Mouse (Mus musculus): ENCODE measurements around the gene Tbc1d2. TPM values are rescaled to one million over a fixed set of nuclear protein-coding genes. Genes with fewer than 3 reads are reported as not detected.
"Not testable (repeated sequence)": the region's sequence is repeated elsewhere in the genome, so short reads cannot be mapped to it uniquely, and the experiment has no call there.

Tbc1d2 gene
- total RNA-seq, 1 experiment from 2014 or later: 1.8 TPM

GRCm38 (mm10) chr4:46593472-46593871, 56.5 kb downstream of the Tbc1d2 start:
- ATAC-seq (replicated peaks in 1 of 2; ENCODE audit: insufficient read depth in 1 of 2, low FRiP score in 2 of 2, low TSS enrichment in 1 of 2, low read depth in 1 of 2, poor library complexity in 2 of 2, severe bottlenecking in 2 of 2): no peak

GRCm38 (mm10) chr4:46591833-46592520, 58.0 kb downstream of the Tbc1d2 start:
- 0 out of 4 replicates have a peak, but pooled peaks of 1 of the 2 experiments have one; percentile 38 for ATAC-seq (replicated peaks in 1 of 2; ENCODE audit: insufficient read depth in 1 of 2, low FRiP score in 2 of 2, low TSS enrichment in 1 of 2, low read depth in 1 of 2, poor library complexity in 2 of 2, severe bottlenecking in 2 of 2)

GRCm38 (mm10) chr4:46590810-46591209, 59.2 kb downstream of the Tbc1d2 start:
- peak; percentile 6 to 70; a peak in 3 of 4 replicates for ATAC-seq (replicated peaks in 1 of 2; ENCODE audit: insufficient read depth in 1 of 2, low FRiP score in 2 of 2, low TSS enrichment in 1 of 2, low read depth in 1 of 2, poor library complexity in 2 of 2, severe bottlenecking in 2 of 2)

GRCm38 (mm10) chr4:46589946-46590684, 59.9 kb downstream of the Tbc1d2 start:
- ATAC-seq (replicated peaks in 1 of 2; ENCODE audit: insufficient read depth in 1 of 2, low FRiP score in 2 of 2, low TSS enrichment in 1 of 2, low read depth in 1 of 2, poor library complexity in 2 of 2, severe bottlenecking in 2 of 2): no peak

- no peak for ATAC-seq (replicated peaks in 1 of 2; ENCODE audit: insufficient read depth in 1 of 2, low FRiP score in 2 of 2, low TSS enrichment in 1 of 2, low read depth in 1 of 2, poor library complexity in 2 of 2, severe bottlenecking in 2 of 2)
Measured at GRCm38 (mm10) chr4:46589151-46589550, 60.9 kb downstream of the Tbc1d2 start.

DNA sequence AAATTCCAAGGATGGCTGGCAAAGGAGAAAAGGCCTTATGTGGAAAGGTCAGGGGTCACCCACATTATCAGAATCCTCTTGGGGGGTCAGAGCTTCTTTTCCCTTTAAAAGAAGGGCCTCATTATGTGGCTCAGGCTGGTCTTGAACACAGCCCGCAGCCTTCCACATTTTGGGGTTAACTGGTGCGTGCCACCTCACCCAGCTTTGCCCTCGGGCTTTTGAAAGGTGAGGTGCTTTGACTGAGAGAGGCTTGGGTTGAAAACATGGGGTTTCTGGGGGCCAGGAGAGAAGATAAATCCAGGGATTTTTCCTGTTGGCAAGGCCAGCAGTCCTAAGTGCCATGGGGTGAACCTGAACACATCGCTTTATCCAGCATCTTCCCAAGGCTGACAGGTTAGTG, 63.5 kb downstream of the Tbc1d2 start:
- no peak for ATAC-seq (replicated peaks in 1 of 2; ENCODE audit: insufficient read depth in 1 of 2, low FRiP score in 2 of 2, low TSS enrichment in 1 of 2, low read depth in 1 of 2, poor library complexity in 2 of 2, severe bottlenecking in 2 of 2)

DNA sequence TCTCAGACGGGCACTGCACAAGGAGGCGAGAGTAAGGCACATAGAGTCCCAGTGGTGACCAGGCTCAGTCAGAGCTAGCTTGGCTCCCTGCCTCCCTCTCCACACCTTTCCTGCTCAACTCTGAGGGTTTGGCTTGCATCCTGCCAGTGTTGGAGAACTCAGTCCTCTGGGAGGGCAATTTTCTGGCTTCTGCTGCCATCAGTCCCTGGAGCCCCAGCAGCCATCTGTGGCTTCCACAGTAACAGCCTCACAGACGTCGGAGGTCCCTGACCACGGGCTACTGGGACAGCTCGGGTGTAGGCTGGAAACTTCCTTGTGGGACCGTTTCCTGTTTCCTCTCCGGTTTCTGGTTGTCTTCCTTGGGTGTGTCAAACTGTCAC, 64.2 kb downstream of the Tbc1d2 start:
- ATAC-seq (replicated peaks in 1 of 2; ENCODE audit: insufficient read depth in 1 of 2, low FRiP score in 2 of 2, low TSS enrichment in 1 of 2, low read depth in 1 of 2, poor library complexity in 2 of 2, severe bottlenecking in 2 of 2): no peak

DNA sequence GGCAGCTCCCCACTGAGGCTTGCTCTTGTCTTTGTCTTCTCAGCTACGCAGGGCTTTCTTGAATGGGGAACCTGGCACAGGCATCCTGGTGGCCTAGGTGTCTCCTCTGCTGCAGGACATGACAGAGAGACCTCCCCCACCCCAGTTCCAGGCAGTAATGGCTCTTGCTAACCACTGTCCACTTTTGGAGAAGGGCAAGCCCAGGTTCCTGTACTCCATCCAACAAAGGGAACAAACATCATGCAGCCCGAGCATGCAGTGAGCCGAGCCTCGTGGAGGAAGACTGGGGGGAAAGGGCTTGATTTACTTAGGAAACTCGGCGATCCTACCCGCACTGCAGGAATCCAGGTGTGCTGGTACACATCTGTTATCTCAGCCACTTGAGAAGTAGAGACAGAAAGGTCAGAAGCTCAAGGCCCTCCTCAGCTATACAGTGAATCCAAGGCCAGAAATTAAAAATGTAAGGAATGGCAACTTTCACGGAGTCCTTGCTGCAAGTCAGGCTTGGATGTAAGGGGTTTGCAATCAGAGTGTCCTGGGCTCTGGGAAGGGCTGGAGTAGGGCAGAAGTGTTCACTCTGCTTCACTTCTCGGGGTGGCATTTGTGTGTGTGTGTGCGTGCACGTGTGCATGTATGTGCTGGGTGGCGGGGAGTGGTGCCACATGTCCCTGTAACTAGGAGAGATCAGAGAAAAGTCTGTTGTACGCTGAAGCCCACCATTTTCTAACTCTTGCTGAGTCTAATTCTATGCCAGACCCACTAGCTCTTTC, 64.8 kb downstream of the Tbc1d2 start:
- ATAC-seq (replicated peaks in 1 of 2; ENCODE audit: insufficient read depth in 1 of 2, low FRiP score in 2 of 2, low TSS enrichment in 1 of 2, low read depth in 1 of 2, poor library complexity in 2 of 2, severe bottlenecking in 2 of 2): no peak

GRCm38 (mm10) chr4:46584536-46584935, 65.5 kb downstream of the Tbc1d2 start:
- not testable (repeated sequence) for ATAC-seq (replicated peaks in 1 of 2; ENCODE audit: insufficient read depth in 1 of 2, low FRiP score in 2 of 2, low TSS enrichment in 1 of 2, low read depth in 1 of 2, poor library complexity in 2 of 2, severe bottlenecking in 2 of 2)

DNA sequence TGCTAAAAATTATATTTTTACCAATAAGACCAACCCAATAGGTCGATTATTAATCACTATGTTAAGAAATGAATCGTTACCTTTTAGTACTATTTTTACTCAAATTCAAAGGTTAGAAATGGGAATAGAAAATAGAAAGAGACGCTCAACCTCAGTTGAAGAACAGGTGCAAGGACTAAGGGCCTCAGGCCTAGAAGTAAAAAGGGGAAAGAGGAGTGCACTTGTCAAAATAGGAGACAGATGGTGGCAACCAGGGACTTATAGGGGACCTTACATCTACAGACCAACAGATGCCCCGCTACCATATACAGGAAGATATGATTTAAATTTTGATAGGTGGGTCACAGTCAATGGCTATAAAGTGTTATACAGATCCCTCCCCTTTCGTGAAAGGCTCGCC, 65.9 kb downstream of the Tbc1d2 start:
- ATAC-seq (replicated peaks in 1 of 2; ENCODE audit: insufficient read depth in 1 of 2, low FRiP score in 2 of 2, low TSS enrichment in 1 of 2, low read depth in 1 of 2, poor library complexity in 2 of 2, severe bottlenecking in 2 of 2): peak; percentile 35 to 57; a peak in 3 of 4 replicates

DNA sequence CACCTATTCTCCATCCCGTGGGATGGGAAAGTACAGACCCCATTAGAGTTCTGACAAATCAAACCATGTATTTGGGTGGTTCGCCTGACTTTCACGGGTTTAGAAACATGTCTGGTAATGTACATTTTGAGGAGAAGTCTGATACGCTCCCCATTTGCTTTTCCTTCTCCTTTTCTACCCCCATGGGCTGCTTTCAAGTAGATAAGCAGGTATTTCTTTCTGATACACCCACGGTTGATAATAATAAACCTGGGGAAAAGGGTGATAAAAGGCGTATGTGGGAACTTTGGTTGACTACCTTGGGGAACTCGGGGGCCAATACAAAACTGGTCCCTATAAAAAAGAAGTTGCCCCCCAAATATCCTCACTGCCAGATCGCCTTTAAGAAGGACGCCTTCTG, 68.0 kb downstream of the Tbc1d2 start:
- ATAC-seq (replicated peaks in 1 of 2; ENCODE audit: insufficient read depth in 1 of 2, low FRiP score in 2 of 2, low TSS enrichment in 1 of 2, low read depth in 1 of 2, poor library complexity in 2 of 2, severe bottlenecking in 2 of 2): not testable (repeated sequence)

GRCm38 (mm10) chr4:46581577-46581976, 68.4 kb downstream of the Tbc1d2 start:
- ATAC-seq (replicated peaks in 1 of 2; ENCODE audit: insufficient read depth in 1 of 2, low FRiP score in 2 of 2, low TSS enrichment in 1 of 2, low read depth in 1 of 2, poor library complexity in 2 of 2, severe bottlenecking in 2 of 2): not testable (repeated sequence)

DNA sequence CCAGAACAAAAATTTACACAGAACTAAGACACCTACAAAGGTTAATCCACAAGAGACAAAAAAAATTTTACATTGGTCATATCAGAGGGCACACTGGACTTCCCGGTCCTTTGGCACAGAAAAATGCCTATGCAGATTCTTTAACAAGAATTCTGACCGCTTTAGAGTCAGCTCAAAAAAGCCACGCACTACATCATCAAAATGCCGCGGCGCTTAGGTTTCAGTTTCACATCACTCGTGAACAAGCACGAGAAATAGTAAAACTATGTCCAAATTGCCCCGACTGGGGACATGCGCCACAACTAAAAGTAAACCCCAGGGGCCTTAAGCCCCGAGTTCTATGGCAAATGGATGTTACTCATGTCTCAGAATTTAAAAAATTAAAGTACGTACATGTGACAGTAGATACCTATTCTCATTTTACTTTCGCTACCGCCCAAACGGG, 69.2 kb downstream of the Tbc1d2 start:
- ATAC-seq (replicated peaks in 1 of 2; ENCODE audit: insufficient read depth in 1 of 2, low FRiP score in 2 of 2, low TSS enrichment in 1 of 2, low read depth in 1 of 2, poor library complexity in 2 of 2, severe bottlenecking in 2 of 2): not testable (repeated sequence)

DNA sequence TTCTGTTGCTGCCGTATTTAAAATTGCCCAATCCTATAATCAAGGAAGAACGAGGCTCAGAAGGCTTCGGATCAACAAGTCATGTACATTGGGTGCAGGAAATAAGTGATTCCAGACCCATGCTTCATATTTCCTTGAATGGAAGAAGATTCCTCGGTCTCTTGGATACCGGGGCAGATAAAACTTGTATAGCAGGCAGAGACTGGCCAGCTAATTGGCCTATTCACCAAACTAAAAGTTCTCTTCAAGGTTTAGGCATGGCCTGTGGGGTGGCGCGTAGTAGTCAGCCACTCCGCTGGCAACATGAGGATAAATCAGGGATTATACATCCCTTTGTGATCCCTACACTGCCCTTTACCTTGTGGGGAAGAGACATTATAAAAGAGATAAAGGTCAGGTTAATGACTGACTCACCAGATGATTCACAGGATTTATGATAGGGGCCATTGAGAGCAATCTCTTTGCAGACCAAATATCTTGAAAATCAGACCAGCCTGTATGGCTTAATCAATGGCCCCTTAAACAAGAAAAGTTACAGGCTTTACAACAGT, 71.1 kb downstream of the Tbc1d2 start:
- ATAC-seq (replicated peaks in 1 of 2; ENCODE audit: insufficient read depth in 1 of 2, low FRiP score in 2 of 2, low TSS enrichment in 1 of 2, low read depth in 1 of 2, poor library complexity in 2 of 2, severe bottlenecking in 2 of 2): not testable (repeated sequence)

- no peak for ATAC-seq (replicated peaks in 1 of 2; ENCODE audit: insufficient read depth in 1 of 2, low FRiP score in 2 of 2, low TSS enrichment in 1 of 2, low read depth in 1 of 2, poor library complexity in 2 of 2, severe bottlenecking in 2 of 2)
Measured at GRCm38 (mm10) chr4:46578228-46578627, 71.8 kb downstream of the Tbc1d2 start.

GRCm38 (mm10) chr4:46575509-46576284, 74.3 kb downstream of the Tbc1d2 start:
- peak; percentile 35 to 65; a peak in 3 of 4 replicates for ATAC-seq (replicated peaks in 1 of 2; ENCODE audit: insufficient read depth in 1 of 2, low FRiP score in 2 of 2, low TSS enrichment in 1 of 2, low read depth in 1 of 2, poor library complexity in 2 of 2, severe bottlenecking in 2 of 2)

GRCm38 (mm10) chr4:46574841-46575240, 75.2 kb downstream of the Tbc1d2 start:
- ATAC-seq (replicated peaks in 1 of 2; ENCODE audit: insufficient read depth in 1 of 2, low FRiP score in 2 of 2, low TSS enrichment in 1 of 2, low read depth in 1 of 2, poor library complexity in 2 of 2, severe bottlenecking in 2 of 2): peak in 1 of 2 experiments; percentile 14; a peak in 1 of 4 replicates
